Mouse (Mus musculus): Measurements from ENCODE around the gene Btbd11. TPM values are rescaled to one million over a fixed set of nuclear protein-coding genes. Genes with fewer than 3 reads are reported as not detected.
"Not testable (repeated sequence)": the region's sequence is repeated elsewhere in the genome, so short reads cannot be mapped to it uniquely, and the experiment has no call there.

Btbd11 gene
- total and polyA plus RNA-seq, 2 experiments = 0.55 to 0.92 TPM

GRCm38 (mm10) chr10:85699721-85700120 lies 313.1 kb downstream of the Btbd11 start:
- no peak overlapping the region for H3K9ac ChIP-seq (ENCODE audit: low read depth, low read length)
- H3K4me1 ChIP-seq (ENCODE audit: control insufficient read depth, insufficient read depth, low read length) = no peaks in the 10 kb centered on the region
- H3K4me3 ChIP-seq (ENCODE audit: insufficient read depth, low read depth, low read length) = no peak overlapping the region
- no peaks in the 10 kb centered on the region for H3K79me2 ChIP-seq (ENCODE audit: control insufficient read depth, insufficient read depth, low read length)
- no peak overlapping the region for H3K27ac ChIP-seq (replicated peaks; ENCODE audit: insufficient read depth, low read depth, low read length)
- DNase-seq (ENCODE audit: extremely low read depth, low read depth, low spot score) = no peak
- TF ChIP-seq CTCF (IDR thresholded peaks at IDR 0.05; ENCODE audit: low read depth, low read length) (no peak), POLR2A (IDR thresholded peaks at IDR 0.05; ENCODE audit: extremely low read depth, insufficient read depth, low read length) (no peak)
- H3K36me3 ChIP-seq (ENCODE audit: control insufficient read depth, insufficient read depth, low read length) = no peaks in the 10 kb centered on the region
- H3K27me3 ChIP-seq (ENCODE audit: control insufficient read depth, insufficient read depth, low read length) = no peaks in the 10 kb centered on the region

- DNase-seq (ENCODE audit: extremely low read depth, low read depth, low spot score); H3K27me3 ChIP-seq (ENCODE audit: control insufficient read depth, insufficient read depth, low read length); H3K9ac ChIP-seq (ENCODE audit: low read depth, low read length); H3K4me3 ChIP-seq (ENCODE audit: insufficient read depth, low read depth, low read length); H3K79me2 ChIP-seq (ENCODE audit: control insufficient read depth, insufficient read depth, low read length); H3K27ac ChIP-seq (replicated peaks; ENCODE audit: insufficient read depth, low read depth, low read length); H3K36me3 ChIP-seq (ENCODE audit: control insufficient read depth, insufficient read depth, low read length); H3K4me1 ChIP-seq (ENCODE audit: control insufficient read depth, insufficient read depth, low read length): not testable (repeated sequence)
- WGBS = 78% methylated on average over 4 of the region's 4 CpGs
Measured at GRCm38 (mm10) chr10:85709790-85710189, 323.2 kb downstream of the Btbd11 start.

Other genes with a start within 250 kb of the Btbd11 start
- 1.9 and 3.0 TPM in 2 replicates for gene Cry1, start 201.8 kb upstream of the Btbd11 start, total RNA-seq (2014; rRNA removed)
- gene Cry1, start 201.8 kb upstream of the Btbd11 start, polyA plus RNA-seq (2012; rRNA removed) = 5.2 and 27.1 TPM in 2 replicates

Measured in liver, adult 2 months (tissue).